Mouse (Mus musculus) E14TG2a.4 (cell line): ENCODE measurements around the gene Ccdc62.

Source experiments
- H3K27me3 ChIP-seq: 2 replicates; pipeline ENCODE4 v1.6.1; 2014; ENCODE audit warnings: low read length, control low read depth; ENCODE audit not compliant: insufficient read depth
- H3K36me3 ChIP-seq: 2 replicates; pipeline ENCODE4 v1.6.1; 2014; ENCODE audit warnings: low read length, control low read depth; ENCODE audit not compliant: insufficient read depth
- H3K4me1 ChIP-seq: replicated peaks from 2 replicates; pipeline ENCODE4 v1.6.1; 2014; ENCODE audit warnings: low read depth, low read length, control low read depth
- H3K4me3 ChIP-seq: replicated peaks from 2 replicates; pipeline ENCODE4 v1.5.1; 2014; ENCODE audit warnings: mild to moderate bottlenecking, low read length
- H3K9me3 ChIP-seq: 2 replicates; pipeline ENCODE4 v1.6.1; 2014; ENCODE audit warnings: low read length, control low read depth
- CTCF ChIP-seq: conservative IDR thresholded peaks from 2 replicates; pipeline ENCODE4 v1.5.1; 2014; ENCODE audit warnings: low read length
- NANOG ChIP-seq: IDR thresholded peaks from 2 replicates; pipeline ENCODE4 v1.6.1; 2014; ENCODE audit warnings: borderline replicate concordance, low read length, mixed read lengths
- POU5F1 ChIP-seq: IDR thresholded peaks from 2 replicates; pipeline ENCODE4 v1.6.1; 2014; ENCODE audit warnings: low read length, borderline replicate concordance

Gene Ccdc62

DNA sequence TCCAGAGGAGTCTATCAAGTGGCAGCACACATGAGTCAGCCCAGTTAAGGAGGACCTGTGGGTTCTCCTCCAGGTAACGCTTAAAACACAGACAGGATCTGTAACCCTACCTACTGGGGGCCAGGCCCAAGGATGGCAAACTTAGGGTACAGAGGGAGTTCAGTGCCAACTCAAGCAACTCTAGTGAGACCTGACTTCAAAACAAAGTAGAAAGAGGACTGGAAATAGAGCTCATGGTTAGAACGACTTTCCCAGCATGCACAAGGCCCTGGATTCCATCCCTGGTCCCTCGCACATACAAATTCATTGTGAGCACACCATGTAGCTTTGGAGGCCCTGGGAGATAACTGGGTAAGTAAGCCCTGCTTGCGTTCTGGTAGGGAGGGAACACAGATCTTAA is 40.1 kb downstream of the Ccdc62 start:
- Histone ChIP-seq H3K4me1 (peaks cover 40% of the 10 kb centered on the region), H3K36me3 (no peaks in the 10 kb centered on the region), H3K27me3 (peaks cover 20% of the 10 kb centered on the region), H3K9me3 (no peaks in the 10 kb centered on the region), H3K4me3 (no peak overlapping the region)
- TF ChIP-seq CTCF (no peak), POU5F1 (no peak), NANOG (no peak)

DNA sequence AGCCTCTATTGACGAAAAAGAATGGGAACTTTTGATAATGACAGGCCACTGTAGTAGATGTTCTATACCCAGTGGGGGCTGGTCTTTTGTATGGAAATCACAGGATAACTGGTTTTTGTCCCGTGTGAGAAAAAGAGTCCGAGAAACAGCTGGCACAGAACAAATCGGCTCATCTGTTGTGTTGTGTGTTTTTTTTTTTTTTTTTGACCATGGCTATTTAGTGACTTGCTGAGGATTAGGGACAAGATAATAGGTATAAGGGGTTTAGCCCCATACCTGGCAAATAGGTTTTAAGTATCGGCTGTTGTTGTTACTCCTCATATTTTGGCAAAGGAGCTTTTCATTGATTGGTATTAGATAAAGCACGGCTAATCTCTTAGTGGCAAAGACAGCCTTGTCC is 42.0 kb downstream of the Ccdc62 start:
- Histone ChIP-seq H3K36me3 (no peaks in the 10 kb centered on the region), H3K27me3 (peaks cover 31% of the 10 kb centered on the region), H3K9me3 (no peaks in the 10 kb centered on the region), H3K4me3 (no peak overlapping the region), H3K4me1 (peaks cover 57% of the 10 kb centered on the region)
- no peak for TF ChIP-seq CTCF
- TF ChIP-seq POU5F1 = no peak
- TF ChIP-seq NANOG = no peak

DNA sequence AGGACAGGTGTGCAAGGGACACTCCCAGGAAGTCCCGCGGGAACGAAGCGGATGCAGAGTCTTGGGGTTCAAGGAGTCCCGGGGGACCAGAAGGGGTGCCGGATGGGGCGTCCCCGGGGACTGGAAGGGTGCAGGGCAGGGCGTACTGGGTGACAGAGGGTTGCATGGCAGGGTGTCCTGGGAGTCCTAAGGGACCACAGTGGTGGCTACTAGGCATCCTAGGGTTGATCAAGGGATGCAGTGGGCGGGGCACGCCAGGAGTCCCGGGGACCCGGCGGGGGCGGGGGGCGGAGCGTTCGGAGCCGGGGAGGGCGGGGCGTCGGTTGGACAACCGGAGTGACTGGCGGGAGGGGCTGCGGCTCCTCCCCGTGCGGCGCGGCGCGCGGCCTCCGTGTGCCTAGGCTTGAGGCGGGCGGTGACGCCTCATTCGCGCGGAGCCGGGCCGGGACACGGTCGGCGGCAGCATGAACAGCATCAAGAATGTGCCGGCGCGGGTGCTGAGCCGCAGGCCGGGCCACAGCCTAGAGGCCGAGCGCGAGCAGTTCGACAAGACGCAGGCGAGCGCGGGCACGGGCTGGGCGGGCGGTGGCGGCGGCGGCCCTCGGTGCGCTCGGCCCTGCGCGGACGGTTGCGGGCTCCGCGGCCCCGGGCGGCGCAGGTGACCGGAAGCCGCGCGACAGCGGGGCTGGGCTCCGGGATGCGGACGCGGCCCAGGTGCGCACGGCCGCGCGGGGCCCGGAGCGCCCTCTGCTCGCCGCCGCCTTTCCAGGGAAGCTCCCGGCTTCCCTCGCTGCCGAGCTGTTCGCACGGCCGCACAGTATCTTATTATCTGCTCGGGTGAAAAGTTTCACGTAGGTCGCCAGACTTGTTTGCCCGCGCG is 43.1 kb downstream of the Ccdc62 start, which contains the start of gene Hip1r:
Hip1r (plus strand) TSS at position 330 of the 880 bp plus-strand sequence.
- Histone ChIP-seq H3K4me3 (peak within 1 kb of the TSS; percentile 87), H3K27me3 (peaks cover 31% of the 10 kb centered on the region), H3K4me1 (peaks cover 59% of the 10 kb centered on the region), H3K9me3 (no peaks in the 10 kb centered on the region), H3K36me3 (no peaks in the 10 kb centered on the region)
- TF ChIP-seq POU5F1 (no peak), NANOG (no peak), CTCF (no peak)

DNA sequence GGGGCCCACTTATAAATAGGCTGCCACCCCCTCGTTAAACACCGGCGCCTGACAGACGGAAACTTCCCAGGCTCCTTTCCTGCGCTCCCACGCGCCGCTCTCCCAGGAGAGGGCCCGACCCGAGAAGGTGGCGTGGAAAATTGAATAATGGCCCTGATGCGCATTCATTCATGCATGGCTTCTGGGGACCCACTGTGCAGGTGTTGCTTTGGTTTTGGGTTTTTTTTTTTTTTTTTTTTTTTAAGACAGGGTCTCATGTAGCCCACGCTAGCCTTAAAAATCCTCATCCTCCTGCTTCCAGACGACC is 43.7 kb downstream of the Ccdc62 start:
- no peak for TF ChIP-seq POU5F1
- TF ChIP-seq CTCF = no peak
- no peak for TF ChIP-seq NANOG
- Histone ChIP-seq H3K4me1 (peaks cover 60% of the 10 kb centered on the region), H3K36me3 (no peaks in the 10 kb centered on the region), H3K9me3 (no peaks in the 10 kb centered on the region), H3K4me3 (peak overlapping the region; percentile 87), H3K27me3 (peaks cover 31% of the 10 kb centered on the region)

DNA sequence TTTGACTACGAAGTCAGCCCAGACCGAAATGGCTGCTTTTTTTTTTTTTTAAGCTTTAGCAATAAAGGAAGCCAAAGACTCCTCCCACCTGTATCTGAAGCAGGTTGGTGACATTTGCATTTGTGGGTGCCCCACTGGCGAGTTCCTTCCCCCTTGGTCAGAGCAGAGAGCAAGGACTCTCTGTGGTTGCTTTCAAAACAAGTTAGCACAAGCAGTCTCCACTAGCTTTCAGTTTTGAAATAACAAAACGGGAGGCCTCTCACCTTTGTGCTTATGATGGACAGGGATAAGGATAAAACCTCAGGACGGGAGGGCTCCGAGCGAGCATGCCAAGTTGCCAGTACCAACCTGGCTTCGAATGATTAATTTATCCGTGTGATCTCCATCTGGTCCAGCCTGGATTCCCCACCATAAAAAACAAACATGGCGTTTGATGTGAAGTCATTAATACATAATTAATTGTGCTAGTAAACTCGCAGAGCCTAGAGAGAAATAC is 44.2 kb downstream of the Ccdc62 start:
- Histone ChIP-seq H3K9me3 (no peaks in the 10 kb centered on the region), H3K4me3 (no peak overlapping the region; the same call in 1 of the 2 replicates), H3K36me3 (no peaks in the 10 kb centered on the region), H3K27me3 (peaks cover 31% of the 10 kb centered on the region), H3K4me1 (peaks cover 66% of the 10 kb centered on the region)
- TF ChIP-seq POU5F1 = no peak
- TF ChIP-seq NANOG = no peak
- TF ChIP-seq CTCF = no peak

DNA sequence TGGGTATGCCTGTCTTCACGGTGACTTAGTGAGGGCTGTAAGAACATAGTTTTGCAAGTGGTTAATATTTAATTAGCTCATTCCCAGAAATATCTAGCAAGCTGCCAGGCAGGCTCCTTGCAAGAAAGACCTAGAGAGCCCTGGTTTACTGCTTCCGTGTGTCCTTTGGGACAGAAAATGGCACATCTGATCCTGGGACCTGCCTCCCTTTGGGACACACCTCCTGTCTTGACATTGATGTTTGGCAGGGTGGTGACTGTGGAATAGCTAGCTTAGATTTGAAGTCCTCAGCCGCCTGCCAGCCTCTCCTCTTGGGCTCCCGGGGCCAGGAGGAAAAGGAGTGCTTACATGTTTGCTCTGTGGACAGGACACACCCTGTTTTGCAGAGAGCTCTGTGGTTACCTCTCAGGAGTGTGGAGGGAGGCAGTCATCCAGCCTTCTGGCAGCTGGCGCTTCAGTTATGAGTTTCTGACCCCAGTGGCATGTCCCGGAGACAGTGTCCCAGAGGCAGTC is 45.2 kb downstream of the Ccdc62 start:
- TF ChIP-seq CTCF (no peak), POU5F1 (no peak), NANOG (no peak)
- peaks cover under 1% of the 10 kb centered on the region; the same call in 1 of the 2 replicates for H3K36me3 ChIP-seq

DNA sequence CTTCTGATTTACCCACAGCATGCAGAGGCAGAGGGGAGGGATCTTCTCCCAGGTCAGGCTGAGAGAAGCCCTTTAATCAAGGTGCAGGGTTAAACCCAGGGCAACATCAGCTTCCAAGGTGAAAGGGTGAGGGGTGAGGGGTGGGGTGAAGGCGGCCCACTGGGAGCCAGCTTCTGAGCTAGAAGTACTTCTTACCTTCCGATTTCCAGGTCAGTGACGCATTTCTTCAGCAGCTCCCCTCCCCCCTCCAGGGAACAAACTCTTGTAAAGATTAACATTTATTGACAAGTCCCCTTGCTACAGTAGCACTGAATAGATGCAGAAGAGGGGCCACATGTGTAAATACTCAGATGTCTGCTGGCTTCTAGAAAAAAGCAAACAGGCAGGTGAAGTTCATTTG is 46.8 kb downstream of the Ccdc62 start:
- H3K4me1 ChIP-seq = peaks cover 66% of the 10 kb centered on the region
- peaks cover 31% of the 10 kb centered on the region for H3K27me3 ChIP-seq
- peaks cover 3% of the 10 kb centered on the region; the same call in 1 of the 2 replicates for H3K36me3 ChIP-seq
- no peak overlapping the region for H3K4me3 ChIP-seq
- no peaks in the 10 kb centered on the region for H3K9me3 ChIP-seq
- TF ChIP-seq CTCF (no peak), NANOG (no peak), POU5F1 (no peak)

More for the DNA sequence above, 45.2 kb downstream of the Ccdc62 start:
- Histone ChIP-seq H3K9me3 (no peaks in the 10 kb centered on the region), H3K27me3 (peaks cover 31% of the 10 kb centered on the region), H3K4me3 (no peak overlapping the region), H3K4me1 (peaks cover 72% of the 10 kb centered on the region)

DNA sequence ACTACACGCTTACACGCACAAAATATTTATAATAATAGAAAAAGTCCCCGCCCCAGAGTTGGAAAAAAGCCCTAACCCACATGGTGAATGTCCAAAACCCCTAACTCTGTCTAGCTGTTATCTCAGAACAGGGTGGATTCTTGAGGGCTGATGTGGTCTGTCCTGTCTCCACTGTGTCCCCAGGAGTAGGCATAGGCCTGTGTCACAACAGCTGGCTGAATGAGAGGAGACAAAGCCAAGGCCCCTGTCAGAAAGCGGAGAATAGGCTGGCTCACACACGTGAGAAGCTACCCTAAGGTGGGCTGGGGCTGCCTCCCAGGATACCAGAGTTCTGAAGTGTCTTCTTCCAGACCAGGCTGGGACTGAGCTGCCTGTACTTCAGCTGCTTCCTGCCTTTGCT is 47.7 kb downstream of the Ccdc62 start:
- Histone ChIP-seq H3K36me3 (peaks cover 3% of the 10 kb centered on the region; the same call in 1 of the 2 replicates), H3K4me1 (peaks cover 58% of the 10 kb centered on the region), H3K4me3 (no peak overlapping the region), H3K27me3 (peaks cover 26% of the 10 kb centered on the region), H3K9me3 (no peaks in the 10 kb centered on the region)
- TF ChIP-seq NANOG (no peak), POU5F1 (no peak), CTCF (no peak)
